Mouse (Mus musculus) urinary bladder, postnatal 10 days (tissue): ENCODE results near the gene Oas1e.

Experiments used
- DNase-seq: peaks from one replicate; pipeline ENCODE4 v3.0.0; 2022; ENCODE audit warnings: low spot score

The Oas1e gene

DNA sequence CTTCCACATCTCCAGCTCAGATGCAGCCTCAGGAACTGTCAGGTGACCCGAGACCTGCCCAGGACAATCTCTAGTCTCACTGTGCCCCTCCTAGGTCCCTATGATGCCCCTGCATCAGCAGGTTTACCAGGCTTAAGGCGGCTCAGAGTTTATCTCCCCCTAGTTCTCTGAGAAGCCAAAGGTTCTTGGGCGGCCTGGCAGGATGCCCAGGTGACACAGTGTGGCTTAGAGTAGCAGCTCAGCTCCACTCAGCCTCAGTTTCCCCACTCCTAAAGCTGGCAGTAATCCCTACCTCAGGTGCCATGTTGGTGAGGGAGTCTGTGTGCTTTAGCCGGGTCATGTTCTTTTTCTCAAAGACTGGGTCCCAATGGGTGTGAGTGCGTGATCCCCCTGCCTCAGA, 18.5 kb downstream of the Oas1e start:
- DNase-seq: no peak

DNA sequence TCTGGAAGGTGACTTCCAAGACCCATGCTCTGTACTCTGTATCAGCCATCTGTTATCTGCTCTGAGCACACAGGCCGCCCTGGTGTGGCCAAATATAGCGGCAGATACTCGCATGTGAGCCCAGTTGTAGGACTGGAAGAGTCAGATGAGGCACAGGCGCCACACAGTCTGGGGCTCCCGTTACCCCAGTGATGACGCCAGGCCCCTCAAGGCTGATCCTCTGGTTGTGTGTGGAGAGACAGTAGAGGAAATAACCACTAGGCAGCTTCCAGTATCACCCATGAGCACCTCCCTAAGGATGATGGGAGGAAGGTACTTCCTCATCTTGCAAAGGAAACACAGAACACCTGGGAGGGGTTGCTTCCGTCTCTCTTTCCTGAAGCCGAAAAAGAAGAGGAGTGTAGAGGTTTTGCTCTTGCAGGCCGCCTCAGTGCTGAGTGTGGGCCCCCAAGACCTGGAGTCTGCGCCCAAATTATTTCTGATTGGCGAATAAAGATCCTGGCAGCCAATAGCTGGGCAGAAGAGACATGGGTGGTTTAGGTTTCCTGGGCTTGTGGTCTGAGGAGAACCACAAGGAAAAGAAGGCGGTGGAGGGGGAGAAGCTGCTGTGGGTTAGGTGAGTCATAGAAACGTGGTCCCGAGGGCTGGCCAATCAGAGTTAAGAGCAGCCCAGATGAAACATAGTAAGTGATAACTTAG, 19.9 kb downstream of the Oas1e start:
- DNase-seq: no peak

DNA sequence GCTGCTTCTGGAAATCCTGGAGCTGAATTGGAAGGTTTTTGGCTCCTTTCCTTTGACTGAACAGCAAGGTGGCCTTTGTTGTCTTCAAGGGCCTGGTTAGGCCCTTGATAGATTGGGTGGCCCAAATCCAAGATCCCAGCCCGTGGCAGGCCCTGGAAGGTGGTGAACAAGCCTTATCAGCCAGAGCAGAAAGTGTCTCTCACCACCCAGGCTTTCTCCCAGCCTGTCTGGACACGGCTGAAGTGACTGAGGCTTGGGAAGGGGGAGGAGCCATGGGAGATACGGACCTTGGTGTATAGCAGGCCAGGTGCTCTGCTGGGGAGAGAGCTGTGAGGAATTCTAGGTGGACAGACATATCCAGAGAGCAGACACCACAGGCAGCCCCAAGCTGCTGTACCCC, 25.9 kb downstream of the Oas1e start:
- DNase-seq: no peak

DNA sequence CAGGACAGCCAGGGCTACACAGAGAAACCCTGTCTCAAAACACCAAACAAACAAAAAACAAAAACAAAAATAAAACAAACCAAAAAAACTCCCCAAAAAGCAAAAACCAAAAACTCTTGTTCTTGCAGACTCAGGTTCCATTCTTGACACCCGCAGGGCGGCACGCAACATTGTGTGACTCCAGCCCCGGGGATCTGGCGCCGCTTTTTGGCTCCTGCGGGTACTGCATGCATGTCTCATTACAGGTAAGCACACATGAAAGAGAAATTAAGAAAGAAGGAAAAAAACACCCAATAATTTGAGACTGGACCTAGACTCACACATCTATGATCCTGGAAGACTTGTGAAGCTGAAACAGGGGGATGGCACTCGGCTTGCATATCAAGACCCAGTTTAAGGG, 30.3 kb downstream of the Oas1e start:
- DNase-seq: no peak

DNA sequence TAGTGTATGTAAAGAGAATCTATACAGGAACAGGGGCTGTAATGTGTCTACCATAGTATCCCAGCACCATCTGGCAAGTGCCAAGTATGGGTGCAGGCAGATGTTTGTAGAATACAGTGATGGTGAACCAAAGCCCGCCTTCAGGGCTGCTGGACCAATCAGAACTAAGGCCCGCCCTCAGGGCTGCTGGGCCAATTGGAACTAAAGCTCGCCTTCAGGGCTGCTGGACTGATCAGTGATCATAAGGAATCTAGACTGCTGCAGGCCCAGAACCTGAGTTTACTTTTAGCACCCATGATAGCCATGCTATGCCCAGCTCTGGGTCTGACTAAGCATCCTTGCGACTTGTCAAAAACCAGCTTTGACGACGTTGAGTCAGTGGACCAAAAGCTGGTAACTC, 33.4 kb downstream of the Oas1e start:
- DNase-seq: no peak

DNA sequence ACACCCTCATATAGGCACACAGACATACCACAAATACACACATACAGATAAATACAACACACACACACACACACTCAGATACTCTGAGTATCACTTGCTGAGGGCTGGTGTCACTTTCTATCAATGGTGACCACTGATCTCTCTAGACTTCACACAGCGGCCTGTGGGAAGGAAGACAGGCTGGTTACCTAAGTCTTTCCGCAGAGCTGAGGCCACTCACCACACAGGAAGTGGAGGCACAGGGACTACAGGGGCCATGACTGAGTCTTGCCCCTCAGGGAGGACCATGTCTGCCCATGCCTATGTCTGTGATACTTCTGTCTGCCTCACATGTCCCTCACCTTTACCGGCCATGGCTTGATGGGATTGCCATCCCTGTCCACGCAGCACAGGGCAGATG, 41.1 kb downstream of the Oas1e start:
- no peak for DNase-seq

DNA sequence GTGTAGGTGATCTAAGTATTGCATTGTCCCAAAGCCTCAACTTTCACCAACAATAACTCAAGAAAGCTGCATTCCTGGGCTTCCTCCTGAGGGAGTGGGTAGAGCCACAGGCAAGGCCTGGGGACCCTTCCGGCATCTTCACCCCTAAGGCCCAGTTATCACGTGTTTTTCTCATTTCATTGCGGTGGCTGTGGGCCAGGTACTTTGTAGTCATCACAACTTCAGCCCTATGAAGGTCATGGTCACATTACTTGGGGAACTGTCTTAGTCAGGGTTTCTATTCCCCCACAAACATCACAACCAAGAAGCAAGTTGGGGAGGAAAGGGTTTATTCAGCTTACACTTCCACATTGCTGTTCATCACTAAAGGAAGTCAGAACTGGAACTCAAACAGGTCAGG, 42.5 kb downstream of the Oas1e start:
- no peak for DNase-seq

DNA sequence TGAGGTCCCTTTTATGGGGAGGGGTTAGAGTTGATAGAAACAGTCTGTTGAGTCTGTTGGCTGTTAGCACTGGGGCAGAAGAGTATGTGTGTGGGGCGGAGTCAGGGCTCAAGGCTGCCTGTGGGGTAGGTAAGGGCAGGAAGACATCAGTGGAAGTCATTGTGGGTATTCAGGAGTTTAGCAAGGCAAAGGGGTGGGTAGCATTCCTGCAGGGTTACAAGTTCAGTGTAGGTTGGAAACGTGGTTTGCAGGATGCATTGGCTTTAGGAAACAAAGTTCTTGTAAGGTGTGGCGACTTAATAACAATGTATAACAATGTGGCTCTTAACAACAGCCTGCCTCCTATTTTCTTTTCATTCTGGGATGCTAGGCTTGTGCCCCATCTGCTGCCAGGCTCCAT, 44.1 kb downstream of the Oas1e start:
- DNase-seq: no peak

DNA sequence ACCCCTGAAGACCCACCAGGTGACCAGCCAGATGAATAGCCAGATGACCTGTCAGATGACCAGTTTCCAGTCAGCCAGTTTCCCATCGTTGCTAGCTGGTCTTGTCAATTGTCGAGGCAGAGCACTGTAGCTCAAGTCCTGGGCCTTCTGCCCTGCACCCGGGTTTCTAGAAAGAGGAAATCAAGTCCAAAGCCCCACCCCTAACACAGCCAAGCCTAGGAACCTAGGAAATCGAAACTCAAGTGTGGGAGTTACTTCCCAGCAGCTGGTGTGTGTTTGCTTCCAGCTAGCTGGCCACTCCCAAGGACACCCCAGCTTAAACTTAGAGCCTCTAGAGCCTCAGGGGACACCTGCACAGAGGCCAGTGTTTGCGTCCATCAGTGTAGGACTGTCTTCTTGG, 45.6 kb downstream of the Oas1e start, which contains the start of gene Oas2:
Gene Oas2, minus strand, starts transcription at position 166 of the 400 bp plus-strand sequence.
- no peak for DNase-seq

DNA sequence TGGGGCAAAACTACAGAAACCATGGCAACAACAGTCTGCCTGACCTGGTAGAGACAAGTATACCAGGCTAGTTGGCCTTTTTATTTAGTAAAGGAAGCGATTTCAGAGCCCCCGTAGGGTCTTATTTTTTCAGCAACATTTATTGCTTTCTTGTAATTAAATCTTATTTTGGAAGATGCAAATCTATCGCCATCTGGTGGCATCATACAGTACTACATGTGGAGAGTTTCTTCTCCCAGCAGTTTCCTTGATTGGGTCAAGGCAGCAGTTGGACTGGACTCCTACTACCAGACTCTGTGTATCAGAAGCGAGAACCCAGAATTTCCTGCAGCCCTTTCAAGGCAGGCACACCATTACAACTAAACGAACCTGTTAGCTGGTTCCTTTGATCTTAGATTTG, 48.9 kb downstream of the Oas1e start:
- DNase-seq: no peak

DNA sequence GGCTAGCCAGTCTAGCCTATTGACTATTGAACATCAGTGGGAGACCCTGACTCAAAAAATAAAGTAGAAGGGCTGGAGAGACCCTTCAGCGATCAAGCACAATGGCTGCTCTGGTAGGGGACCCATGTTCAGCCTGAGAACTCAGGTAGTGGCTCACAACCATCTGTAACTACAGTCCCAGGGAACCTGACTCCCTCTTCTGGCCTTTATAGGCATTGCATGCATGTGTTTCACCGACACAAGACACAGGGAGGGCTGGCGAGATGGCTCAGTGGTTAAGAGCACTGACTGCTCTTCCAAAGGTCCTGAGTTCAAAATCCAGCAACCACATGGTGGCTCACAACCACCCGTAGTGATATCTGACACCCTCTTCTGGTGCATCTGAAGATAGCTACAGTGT, 53.2 kb downstream of the Oas1e start:
- DNase-seq: no peak
